Mouse (Mus musculus) right cerebral cortex, postnatal 25 days (tissue): ENCODE measurements at regions not wholly inside any gene's neighbourhood (a gene's known extent, or its start where the extent isn't known, plus 50 kb on each side); places are given as distances from the start of the nearest gene placed in this dataset.

Source experiments
- DNase-seq: peaks from one replicate; pipeline ENCODE4 v3.0.0; 2022

DNA sequence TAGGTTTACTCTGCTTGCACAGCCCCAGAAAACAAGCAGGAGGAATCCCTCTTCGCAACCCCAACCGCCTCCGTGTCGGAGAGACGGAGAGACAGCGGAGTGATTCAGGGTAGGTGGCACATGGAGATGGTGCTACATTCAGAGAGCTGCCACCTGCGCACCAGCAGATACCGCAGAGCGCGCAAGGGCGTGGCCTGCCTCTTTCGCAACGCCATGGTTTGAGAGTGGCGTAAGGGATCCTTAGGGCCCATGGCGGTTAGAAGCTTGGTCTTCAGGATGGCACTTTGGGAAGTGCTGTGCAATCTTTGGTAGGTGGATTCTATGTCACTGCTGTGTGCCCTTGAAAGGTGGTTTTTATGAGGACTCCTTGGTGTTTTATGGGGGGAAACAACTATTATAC lies 60.9 kb upstream of the Arglu1 start:
- DNase-seq: no peak

GRCm38 (mm10) chr8:8746691-8747090 lies 56.4 kb upstream of the Arglu1 start:
- no peak for DNase-seq

- no peak for DNase-seq
These were observed 55.4 kb upstream of the Arglu1 start for GRCm38 (mm10) chr8:8745615-8746285.
